Mouse (Mus musculus) embryo, embryonic 11 days (tissue): ENCODE measurements around the gene Wdr63.
"Not testable (repeated sequence)": the region's sequence is repeated elsewhere in the genome, so short reads cannot be mapped to it uniquely, and the experiment has no call there.

Experiments
- DNase-seq: peaks from one replicate; pipeline ENCODE4 v3.0.0-alpha.2; 2015

Gene Wdr63

DNA sequence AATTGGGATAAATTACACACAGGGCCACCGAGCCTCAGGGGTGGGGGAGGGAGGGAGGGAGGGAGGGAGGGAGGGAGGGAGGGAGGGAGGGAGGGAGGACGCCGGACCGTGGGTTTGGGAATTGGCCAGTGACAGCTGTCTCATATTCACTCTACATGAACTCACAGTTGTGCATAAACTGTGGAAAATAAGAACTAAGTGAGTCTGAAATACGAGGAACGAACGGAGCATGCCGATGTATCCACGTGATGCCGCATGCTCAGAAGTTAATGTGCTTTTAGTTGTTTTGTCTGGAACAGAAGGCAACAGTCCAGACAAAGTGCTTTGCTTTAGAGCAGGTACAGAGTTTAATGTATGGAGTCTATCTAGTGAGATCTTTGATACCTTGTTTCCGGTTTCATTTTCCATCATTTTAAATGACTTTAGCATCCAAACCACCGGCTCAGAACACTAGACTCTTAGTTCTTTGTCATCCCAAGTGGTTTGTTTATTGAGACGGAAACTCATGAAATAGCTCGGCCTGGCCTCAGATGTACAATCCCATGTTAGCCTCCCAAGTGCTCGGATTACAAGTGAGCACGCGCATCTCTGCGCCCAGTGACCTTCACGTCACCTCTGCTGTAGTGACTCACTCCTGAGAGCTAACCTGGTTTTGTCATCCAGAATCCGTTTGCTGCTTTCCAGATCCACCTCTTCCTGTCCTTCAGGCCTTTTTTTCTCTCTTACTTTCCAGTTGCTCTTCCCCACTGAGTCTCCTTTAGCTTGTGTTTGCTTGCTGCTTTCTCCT is 97.9 kb downstream of the Wdr63 start:
- peak; percentile 54 for DNase-seq

DNA sequence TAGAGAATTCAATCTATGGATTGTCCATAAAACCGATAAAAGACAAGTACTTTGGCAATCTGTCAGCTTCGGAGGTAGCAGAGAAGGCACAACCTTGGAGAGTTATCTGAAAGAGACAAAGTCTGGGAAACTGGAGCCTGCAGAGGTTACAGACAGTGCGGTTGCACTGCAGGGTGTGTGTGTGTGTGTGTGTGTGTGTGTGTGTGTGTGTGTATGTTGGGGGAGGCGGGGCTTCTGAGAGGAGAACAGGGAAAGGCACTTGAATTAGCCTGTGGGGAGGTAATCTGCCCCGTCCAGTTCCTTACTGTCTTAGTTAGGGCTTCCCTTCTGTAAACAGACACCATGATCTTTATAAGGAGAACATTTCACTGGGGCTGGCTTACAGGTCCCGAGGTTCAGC is 100.1 kb downstream of the Wdr63 start:
- DNase-seq, result no peak

DNA sequence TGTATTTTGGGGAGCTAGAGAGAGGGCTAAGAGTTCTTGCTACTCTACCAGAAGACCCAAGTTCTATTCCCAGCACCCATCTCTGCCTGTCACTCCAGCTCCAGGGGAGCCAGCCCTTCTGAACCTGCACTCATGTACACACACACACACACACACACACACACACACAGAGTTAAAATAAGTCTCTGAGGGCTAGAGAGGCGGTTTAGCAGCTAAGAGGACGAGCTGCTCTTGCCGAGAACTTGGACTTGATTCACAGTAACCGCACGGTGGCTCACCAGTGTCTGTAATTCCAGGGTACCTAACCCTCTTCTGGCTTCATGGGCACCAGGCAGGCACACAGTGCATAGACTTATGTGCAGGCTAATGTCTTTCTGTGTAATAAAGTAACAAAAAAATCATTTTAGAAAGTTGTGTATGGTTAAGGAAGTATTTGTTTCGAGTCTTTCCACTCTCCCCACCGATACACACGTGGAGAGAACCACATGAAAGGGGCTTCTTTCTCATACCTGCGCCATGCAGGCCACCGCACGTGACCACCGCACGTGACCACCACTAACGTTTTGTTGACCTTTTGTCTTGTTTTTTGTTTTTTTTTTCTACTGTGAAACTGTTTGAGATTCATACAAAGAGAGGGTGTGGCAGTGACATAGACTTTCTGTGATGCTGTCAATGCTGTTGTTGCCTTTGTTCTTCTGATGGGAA is 103.4 kb downstream of the Wdr63 start:
- no peak for DNase-seq

DNA sequence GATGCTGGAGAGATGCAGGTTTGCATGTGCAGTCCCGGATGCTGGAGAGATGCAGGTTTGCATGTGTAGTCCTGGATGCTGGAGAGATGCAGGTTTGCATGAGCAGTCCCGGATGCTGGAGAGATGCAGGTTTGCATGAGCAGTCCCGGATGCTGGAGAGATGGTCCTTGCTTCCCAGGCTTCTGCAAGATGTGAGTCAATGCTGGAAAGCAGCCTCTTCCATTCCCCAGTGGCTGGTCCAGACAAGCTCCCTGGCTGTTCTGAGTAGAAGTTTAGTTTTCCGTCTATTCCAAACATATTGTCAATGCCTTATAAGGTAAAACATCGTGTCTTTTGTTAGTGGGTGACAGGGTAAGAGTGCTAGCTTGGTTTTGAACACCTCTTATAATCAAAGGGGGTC is 111.4 kb downstream of the Wdr63 start:
- not testable (repeated sequence) for DNase-seq

DNA sequence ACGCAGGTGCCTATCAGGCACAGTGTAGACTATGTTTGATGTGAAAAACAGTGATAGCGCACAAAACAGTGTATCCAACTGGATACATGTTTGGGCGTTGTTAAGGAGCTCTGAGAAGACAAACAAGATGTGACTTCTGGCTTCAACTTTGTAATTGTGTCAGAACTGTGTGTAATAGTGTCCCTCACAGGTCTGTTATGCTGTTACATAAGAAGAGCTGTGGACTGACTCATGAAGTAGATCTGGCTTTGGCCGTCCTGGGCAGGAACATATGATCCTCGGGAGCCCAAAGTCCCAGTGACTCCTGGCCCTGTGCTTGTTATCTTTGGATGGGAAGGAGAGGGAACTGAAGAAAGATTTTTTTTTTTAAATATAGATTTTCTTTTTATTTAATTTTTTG is 112.4 kb downstream of the Wdr63 start:
- DNase-seq, result no peak

DNA sequence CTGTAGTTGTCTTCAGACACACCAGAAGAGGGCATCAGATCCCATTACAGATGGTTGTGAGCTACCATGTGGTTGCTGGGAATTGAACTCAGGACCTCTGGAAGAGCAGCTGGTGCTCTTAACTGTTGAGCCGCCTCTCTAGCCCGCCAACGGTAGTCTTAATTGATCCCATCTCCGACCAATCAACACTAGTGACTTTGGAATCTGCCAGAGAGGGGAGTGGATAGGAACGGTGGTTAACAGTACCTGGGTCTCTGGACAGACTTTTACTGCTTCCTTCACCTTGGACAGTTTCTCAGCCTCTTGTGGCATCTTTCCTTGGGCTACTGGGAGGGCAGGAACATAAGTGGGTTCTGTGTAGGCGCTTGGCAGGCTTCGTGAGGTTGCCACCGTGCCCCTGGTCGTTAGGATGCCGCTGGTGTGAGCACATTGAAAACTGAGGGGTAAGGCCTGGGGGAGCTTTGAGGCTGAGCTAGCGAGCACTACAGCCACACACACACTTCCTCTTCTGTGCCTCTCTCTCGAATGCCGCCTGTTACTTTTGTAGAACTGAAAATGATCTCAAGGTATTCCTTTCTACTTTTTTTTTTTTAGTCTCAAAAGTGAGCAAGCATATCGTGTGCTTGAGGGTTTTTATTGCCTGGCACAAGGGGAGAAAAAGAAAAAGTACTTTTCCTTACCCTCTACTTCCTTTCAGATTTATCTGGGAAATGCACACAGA is 114.3 kb downstream of the Wdr63 start:
- DNase-seq, result no peak

DNA sequence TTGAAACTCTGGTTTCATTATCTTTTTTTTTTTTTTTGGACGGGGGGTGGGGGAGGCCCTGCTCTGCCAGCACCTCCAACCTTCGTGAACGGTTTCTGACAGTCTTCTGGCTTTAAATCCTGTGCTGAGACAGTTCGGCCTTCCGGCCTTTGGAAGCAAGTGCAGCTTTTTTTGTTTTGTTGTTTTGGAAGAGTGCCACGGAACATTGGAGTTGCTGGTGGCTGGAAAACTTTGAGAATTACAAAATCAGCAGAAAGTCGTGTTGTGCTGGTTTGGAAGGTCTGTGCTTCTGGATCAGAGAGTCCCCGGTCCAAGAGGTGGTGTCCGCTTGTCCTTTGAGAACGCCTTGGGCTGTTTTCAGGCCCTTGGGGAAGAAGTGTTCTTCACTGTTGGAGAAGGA is 115.1 kb downstream of the Wdr63 start:
- DNase-seq, result no peak

DNA sequence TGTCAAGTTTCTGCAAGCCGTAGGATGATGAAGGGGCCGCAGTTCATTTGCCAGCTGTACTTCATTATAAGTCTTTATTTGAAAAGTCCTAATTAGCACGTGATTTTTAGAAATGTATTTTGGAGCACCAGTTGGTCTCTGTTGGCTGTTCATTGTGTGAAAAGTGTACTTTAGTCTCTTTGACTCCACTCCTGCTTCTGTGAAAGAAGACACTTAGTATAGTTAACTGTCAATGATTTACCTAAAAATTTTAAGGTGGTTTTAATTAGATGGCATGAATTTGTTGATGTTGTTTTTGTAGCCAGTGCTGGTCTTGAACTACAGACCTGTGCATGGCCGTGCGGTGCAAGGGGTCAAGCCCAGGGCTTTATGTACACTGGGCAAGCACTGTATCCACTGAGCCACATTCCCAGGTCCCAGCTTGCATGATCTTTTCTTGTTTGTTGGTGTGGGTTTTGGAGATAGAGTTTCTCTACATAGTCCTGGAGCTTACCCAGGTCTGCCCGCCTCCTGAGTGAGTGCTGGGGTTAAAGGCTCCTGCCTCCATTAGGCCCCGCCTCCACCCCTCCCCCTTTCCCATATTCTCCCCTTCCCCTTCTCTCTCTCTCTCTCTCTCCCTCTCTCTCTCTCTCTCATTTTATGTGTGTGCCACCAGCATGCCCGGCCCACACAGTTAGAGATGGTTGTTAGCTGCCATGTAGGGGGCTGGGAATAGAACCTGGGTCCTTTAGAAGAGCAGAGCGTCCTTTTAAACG is 115.8 kb downstream of the Wdr63 start:
- DNase-seq, result no peak

DNA sequence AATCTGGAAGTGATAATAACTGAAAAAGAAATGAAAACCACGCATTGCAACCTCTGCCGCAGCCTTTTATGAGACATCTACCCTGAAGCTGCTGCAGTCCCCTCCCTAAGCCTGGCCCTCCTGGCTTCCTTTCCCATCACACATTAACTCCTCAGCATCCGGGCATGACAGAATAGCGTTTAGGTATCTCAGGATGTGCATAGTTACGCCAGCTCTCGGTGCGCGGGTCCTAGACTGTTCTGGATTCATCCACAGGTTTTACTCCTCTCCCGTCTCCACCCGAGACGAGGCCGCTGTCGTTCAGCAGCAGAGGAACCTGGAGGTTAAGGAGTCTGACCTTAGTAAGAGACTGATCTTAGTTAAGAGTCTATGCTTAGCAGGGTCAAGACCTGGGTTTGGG is 116.8 kb downstream of the Wdr63 start:
- DNase-seq, result no peak
